Mouse (Mus musculus) ES-E14 (cell line): ENCODE results near the gene Igsf8. TPM values are rescaled to one million over a fixed set of nuclear protein-coding genes. Genes with fewer than 3 reads are reported as not detected.
A peak's percentile ranks its signal among the peaks of the same experiment; 100 is the strongest.

ENCODE experiments used
- DNase-seq: peaks from one replicate; pipeline ENCODE4 v3.0.0-alpha.2; 2013; ENCODE audit warnings: low read depth, low spot score
- H3K27ac ChIP-seq: 2 replicates; pipeline ENCODE4 v1.5.1; 2012; ENCODE audit warnings: low read depth, mild to moderate bottlenecking, low read length, moderate library complexity, mixed read lengths; ENCODE audit not compliant: poor library complexity, insufficient read depth, severe bottlenecking
- H3K36me3 ChIP-seq: 2 replicates; pipeline ENCODE4 v1.6.1; 2012; ENCODE audit warnings: mild to moderate bottlenecking, low read length, moderate library complexity, mixed read lengths; ENCODE audit not compliant: control insufficient read depth, poor library complexity, insufficient read depth, severe bottlenecking
- H3K4me1 ChIP-seq, 2 experiments: fragments of 150-350 bp in 1 of 2; sonication (generic) in 1 of 2; 2 replicates each; pipeline ENCODE4 v1.6.1; 2012; ENCODE audit warnings: low read length in 2 of 2, mild to moderate bottlenecking in 1 of 2, mixed read lengths in 1 of 2; ENCODE audit not compliant: control insufficient read depth in 2 of 2, insufficient read depth in 2 of 2, poor library complexity in 1 of 2
- H3K4me3 ChIP-seq, 2 experiments: fragments of 150-350 bp in 1 of 2; sonication (generic) in 1 of 2; 2 replicates each; pipeline ENCODE4 v1.5.1; 2012; ENCODE audit warnings: low read length in 2 of 2, low read depth in 1 of 2, mild to moderate bottlenecking in 1 of 2, mixed read lengths in 1 of 2; ENCODE audit not compliant: insufficient read depth in 1 of 2, poor library complexity in 1 of 2, severe bottlenecking in 1 of 2
- H3K9ac ChIP-seq: 2 replicates; pipeline ENCODE4 v1.6.1; 2012; ENCODE audit warnings: low read depth, mild to moderate bottlenecking, low read length, mixed read lengths; ENCODE audit not compliant: poor library complexity, insufficient read depth, severe bottlenecking
- H3K9me3 ChIP-seq: fragments of 150-350 bp; sonication (generic); 2 replicates; pipeline ENCODE4 v1.6.1; 2012; ENCODE audit warnings: low read depth, mild to moderate bottlenecking, low read length; ENCODE audit not compliant: control insufficient read depth, insufficient read depth
- CHD2 ChIP-seq: IDR thresholded peaks from 2 replicates; pipeline ENCODE4 v1.6.1; 2014; ENCODE audit warnings: mild to moderate bottlenecking, low read depth, low read length, inconsistent platforms
- HCFC1 ChIP-seq: IDR thresholded peaks from 2 replicates; pipeline ENCODE4 v1.6.1; 2012; ENCODE audit warnings: low read length, inconsistent platforms, borderline replicate concordance; ENCODE audit not compliant: insufficient read depth
- MAFK ChIP-seq: IDR thresholded peaks from 2 replicates; pipeline ENCODE4 v1.6.1; 2014; ENCODE audit warnings: mild to moderate bottlenecking, low read depth, low read length, inconsistent platforms; ENCODE audit not compliant: insufficient read depth
- ZC3H11A ChIP-seq: IDR thresholded peaks from 2 replicates; pipeline ENCODE4 v1.6.1; 2012; ENCODE audit warnings: low read depth, mild to moderate bottlenecking, inconsistent platforms, low read length, borderline replicate concordance
- ZNF384 ChIP-seq: IDR thresholded peaks from 2 replicates; pipeline ENCODE4 v1.6.1; 2012; ENCODE audit warnings: low read depth, low read length, inconsistent platforms
- in situ Hi-C, 2 experiments: fragments of 600-800 bp; cut with MboI; formaldehyde crosslinking; loops; one replicate each; pipeline ENCODE4 v1.15.1; 2025; ENCODE audit warnings: low sequenced_read_pairs in 2 of 2, inconsistent platforms in 1 of 2; ENCODE audit not compliant: unreplicated experiment in 2 of 2
- total RNA-seq: library from RNA; depleted of rRNA; stranded (reverse); fragments of 300-350 nt; gene quantifications from 2 replicates; pipeline ENCODE4 v1.2.3, GENCODE M21; 2012

Gene Igsf8
- total RNA-seq, 1 experiment: 43.5 TPM

- peak; percentile 7 for DNase-seq
- in situ Hi-C loops: no loop called here
- Histone ChIP-seq H3K36me3 (no peaks in the 10 kb centered on the region), H3K27ac (no peak overlapping the region), H3K4me1 (peaks cover 0 to 4% of the 10 kb centered on the region in 2 experiments; a peak in 1 of 4 replicates), H3K4me3 (no peak overlapping the region), H3K9me3 (no peaks in the 10 kb centered on the region), H3K9ac (no peak overlapping the region)
- TF ChIP-seq ZC3H11A: no peak
- TF ChIP-seq MAFK: no peak
- TF ChIP-seq ZNF384: no peak
- no peak for TF ChIP-seq CHD2
- TF ChIP-seq HCFC1: no peak
Measured at GRCm38 (mm10) chr1:172274547-172274946, 13.1 kb downstream of the Igsf8 start.

- Histone ChIP-seq H3K9ac (no peak overlapping the region), H3K4me3 (no peak overlapping the region), H3K27ac (no peak overlapping the region), H3K36me3 (no peaks in the 10 kb centered on the region), H3K9me3 (no peaks in the 10 kb centered on the region), H3K4me1 (peaks cover 0 to 8% of the 10 kb centered on the region in 2 experiments; a peak in 1 of 4 replicates)
- in situ Hi-C loops: no loop called here
- TF ChIP-seq ZC3H11A: no peak
- TF ChIP-seq HCFC1: no peak
- no peak for TF ChIP-seq CHD2
- no peak for TF ChIP-seq MAFK
- TF ChIP-seq ZNF384: no peak
- no peak for DNase-seq
Measured at GRCm38 (mm10) chr1:172277172-172277571, 15.7 kb downstream of the Igsf8 start.

DNA sequence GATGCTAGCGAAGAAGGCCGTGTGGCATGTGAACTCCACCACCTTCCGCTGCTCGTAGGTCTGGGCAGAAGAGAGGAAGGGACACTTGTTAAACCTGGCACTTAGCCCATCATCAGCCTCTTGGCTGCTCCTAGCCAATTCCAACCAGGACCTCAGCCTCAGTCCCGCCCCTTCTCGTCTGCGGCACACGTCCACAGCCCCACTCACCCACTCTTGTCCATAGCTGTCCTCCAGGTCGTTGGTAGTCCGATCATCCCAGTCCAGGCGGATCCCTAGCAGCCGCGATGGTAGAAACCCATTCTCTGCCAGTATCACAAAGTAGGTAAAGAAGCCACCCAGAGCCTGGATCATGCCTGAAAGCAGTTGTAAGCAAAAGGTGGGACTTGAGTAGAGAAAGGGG is 16.9 kb downstream of the Igsf8 start:
- in situ Hi-C loops: no loop called here
- TF ChIP-seq CHD2 (no peak), ZC3H11A (no peak), ZNF384 (no peak), HCFC1 (no peak), MAFK (no peak)
- no peak for DNase-seq

DNA sequence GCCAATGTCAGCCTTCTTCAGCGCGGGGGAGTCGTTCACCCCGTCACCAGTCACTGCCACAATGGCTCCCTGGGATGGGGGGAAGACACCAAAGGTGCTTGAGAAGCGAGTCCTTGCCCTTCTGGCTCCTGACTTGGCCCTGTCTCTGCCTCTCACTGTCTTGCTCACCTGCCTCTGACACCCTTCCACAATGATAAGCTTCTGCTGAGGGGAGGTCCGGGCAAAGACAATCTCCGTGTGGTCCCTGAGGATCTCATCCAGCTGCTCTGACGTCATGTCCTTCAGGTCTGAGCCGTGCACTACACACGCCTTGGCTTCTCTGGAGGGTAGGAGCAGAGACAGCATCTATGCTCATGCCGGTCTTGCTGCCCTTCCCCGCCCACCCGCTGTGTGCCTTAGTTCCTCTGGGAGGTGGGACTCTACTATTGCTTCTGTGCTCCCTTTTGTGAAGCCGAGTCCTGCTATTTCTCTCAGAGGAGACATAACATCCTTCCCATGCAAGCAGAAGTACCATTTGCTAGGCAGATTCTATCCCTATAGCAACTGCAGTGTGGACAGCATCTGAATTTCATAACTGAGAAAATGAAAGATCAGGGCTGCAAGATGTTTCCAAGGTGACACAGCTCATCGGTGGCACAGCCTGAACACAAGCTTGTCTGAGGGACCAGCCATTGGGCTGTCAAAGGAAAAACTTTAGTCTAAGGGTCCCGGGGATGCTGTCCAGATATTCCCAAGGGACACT is 18.5 kb downstream of the Igsf8 start:
- H3K4me1 ChIP-seq: peaks cover 0 to 4% of the 10 kb centered on the region in 2 experiments; a peak in 1 of 4 replicates
- DNase-seq: no peak
- in situ Hi-C loops: no loop called here
- no peak overlapping the region for H3K4me3 ChIP-seq
- no peak overlapping the region for H3K9ac ChIP-seq
- no peak overlapping the region for H3K27ac ChIP-seq
- TF ChIP-seq HCFC1 (no peak), MAFK (no peak), ZC3H11A (no peak), CHD2 (no peak), ZNF384 (no peak)
- no peaks in the 10 kb centered on the region for H3K9me3 ChIP-seq
- H3K36me3 ChIP-seq: no peaks in the 10 kb centered on the region

More for the DNA sequence above, 16.9 kb downstream of the Igsf8 start:
- H3K4me3 ChIP-seq: no peak overlapping the region
- H3K9ac ChIP-seq: no peak overlapping the region
- no peaks in the 10 kb centered on the region for H3K36me3 ChIP-seq
- peaks cover 0 to 8% of the 10 kb centered on the region in 2 experiments; a peak in 1 of 4 replicates for H3K4me1 ChIP-seq
- no peak overlapping the region for H3K27ac ChIP-seq
- H3K9me3 ChIP-seq: no peaks in the 10 kb centered on the region
